Mouse (Mus musculus): ENCODE measurements around the gene Pard3. TPM values are rescaled to one million over a fixed set of nuclear protein-coding genes. Genes with fewer than 3 reads are reported as not detected.

Gene Pard3
- polyA plus RNA-seq, 1 experiment = not detected

DNA sequence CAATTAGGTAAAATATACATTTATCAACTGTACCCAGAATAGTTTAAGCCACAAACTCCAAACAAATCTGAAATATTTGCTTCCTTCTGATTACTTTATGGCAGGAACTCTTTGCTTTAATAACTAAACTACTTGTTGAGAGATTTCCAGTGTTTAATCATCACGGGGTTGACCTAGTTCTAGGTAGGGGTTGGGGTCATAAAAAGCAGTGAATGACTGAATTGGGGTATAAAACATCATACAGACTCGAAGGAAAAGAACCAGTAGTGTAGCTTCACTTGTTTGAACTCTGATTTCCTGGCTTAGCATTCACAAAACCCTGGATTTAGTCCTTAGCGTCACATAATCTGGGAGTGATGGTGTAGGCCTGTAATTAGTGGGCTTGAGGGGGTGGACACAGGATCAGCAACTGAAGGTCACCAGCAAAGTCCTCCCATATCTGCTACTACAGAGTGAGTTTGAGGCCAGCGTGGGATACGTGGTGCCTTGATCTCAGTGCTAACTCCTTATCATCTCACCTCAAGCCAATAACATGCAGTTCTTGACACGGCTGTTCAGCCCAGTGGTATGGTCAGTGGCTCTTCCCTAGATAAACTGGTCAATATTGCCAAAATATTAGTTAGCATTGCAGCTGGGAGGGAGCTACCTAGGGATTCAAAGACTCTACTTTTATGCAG, 111.6 kb downstream of the Pard3 start:
- no peak for TF ChIP-seq CTCF (IDR thresholded peaks at IDR 0.05; ENCODE audit: insufficient read depth, low read depth, low read length)
- no peak for TF ChIP-seq POLR2A (IDR thresholded peaks at IDR 0.05; ENCODE audit: insufficient read depth, low read depth, low read length)
- H3K27ac ChIP-seq (ENCODE audit: insufficient read depth, low read depth, low read length) = no peak overlapping the region
- H3K4me3 ChIP-seq (ENCODE audit: insufficient read depth, low read depth, low read length) = no peak overlapping the region
- WGBS = 92% methylated on average over 6 of the region's 6 CpGs
- 0 out of 2 replicates have a peak, but pooled peaks cover 2% of the 10 kb centered on the region for H3K4me1 ChIP-seq (ENCODE audit: control insufficient read depth, insufficient read depth, low read length)

DNA sequence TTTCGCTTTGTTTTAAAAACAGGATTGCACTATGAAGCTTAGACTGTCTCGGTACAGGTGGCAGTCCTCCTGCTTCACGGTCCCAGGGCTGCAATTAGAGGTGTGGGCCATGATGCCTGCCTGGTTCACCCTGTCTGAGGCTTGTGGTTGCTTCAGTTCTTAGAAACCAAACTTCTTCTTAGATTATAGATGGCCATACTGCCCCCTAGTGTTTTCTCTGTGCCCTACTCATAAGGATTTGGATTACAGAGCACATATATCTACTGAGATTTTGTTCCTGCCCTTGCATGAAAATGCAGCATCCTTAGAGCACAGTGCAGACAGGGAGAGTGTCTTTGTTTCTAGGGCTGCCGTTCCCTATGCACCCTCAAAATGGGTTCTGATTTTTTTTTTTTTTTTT, 114.9 kb downstream of the Pard3 start:
- TF ChIP-seq POLR2A (IDR thresholded peaks at IDR 0.05; ENCODE audit: insufficient read depth, low read depth, low read length) (no peak), CTCF (IDR thresholded peaks at IDR 0.05; ENCODE audit: insufficient read depth, low read depth, low read length) (no peak)
- Histone ChIP-seq H3K4me3 (ENCODE audit: insufficient read depth, low read depth, low read length) (no peak overlapping the region), H3K4me1 (ENCODE audit: control insufficient read depth, insufficient read depth, low read length) (peaks cover 4% of the 10 kb centered on the region; the same call in 1 of the 2 replicates), H3K27ac (ENCODE audit: insufficient read depth, low read depth, low read length) (no peak overlapping the region)
- WGBS = 53% methylated on average over 4 of the region's 4 CpGs

DNA sequence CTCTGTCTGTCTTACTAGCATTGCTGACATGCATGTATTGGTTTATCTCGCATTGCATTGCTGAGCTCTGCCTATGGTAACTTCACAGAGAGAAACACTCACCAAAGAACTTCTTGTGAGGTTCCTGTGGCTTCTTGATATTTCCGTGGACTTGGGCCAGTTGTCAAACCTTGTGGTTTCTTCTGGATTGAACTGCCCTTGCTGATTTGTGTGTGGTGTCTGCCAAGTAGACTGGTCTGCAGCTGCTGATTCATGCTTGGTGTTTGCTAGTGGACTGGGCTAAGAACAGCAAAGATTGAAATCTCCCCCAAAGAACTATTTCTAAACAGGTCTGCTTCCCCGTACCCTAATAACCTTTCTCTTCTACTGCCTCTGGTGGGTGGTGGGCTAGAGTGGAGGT, 117.6 kb downstream of the Pard3 start:
- Histone ChIP-seq H3K4me1 (ENCODE audit: control insufficient read depth, insufficient read depth, low read length) (peaks cover 4% of the 10 kb centered on the region; the same call in 1 of the 2 replicates), H3K4me3 (ENCODE audit: insufficient read depth, low read depth, low read length) (no peak overlapping the region), H3K27ac (ENCODE audit: insufficient read depth, low read depth, low read length) (no peak overlapping the region)
- WGBS = 94% methylated on average over 3 of the region's 3 CpGs
- TF ChIP-seq CTCF (IDR thresholded peaks at IDR 0.05; ENCODE audit: insufficient read depth, low read depth, low read length) (no peak), POLR2A (IDR thresholded peaks at IDR 0.05; ENCODE audit: insufficient read depth, low read depth, low read length) (no peak)

DNA sequence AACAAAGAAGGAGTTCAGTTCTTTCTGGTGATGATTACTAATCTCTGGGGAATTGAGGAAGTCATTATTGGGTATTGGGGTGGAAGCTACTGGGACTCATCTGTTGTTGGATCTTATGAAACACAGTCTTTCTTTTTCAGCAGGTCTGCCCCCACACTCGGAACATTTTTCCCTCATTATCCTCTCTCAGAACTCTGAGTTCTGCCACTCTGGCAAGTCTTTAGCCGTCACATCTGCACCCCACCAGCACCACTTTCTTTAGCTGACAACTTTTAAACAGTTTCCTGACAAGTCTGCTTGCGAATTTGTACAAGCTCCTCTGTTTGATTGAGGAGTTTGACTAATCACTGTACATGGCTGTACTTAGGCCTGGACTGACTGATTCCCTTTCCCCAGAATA, 118.4 kb downstream of the Pard3 start:
- no peak overlapping the region for H3K4me3 ChIP-seq (ENCODE audit: insufficient read depth, low read depth, low read length)
- no peak overlapping the region; the same call in 1 of the 2 replicates for H3K27ac ChIP-seq (ENCODE audit: insufficient read depth, low read depth, low read length)
- WGBS = 81% methylated on average over 3 of the region's 3 CpGs
- peaks cover 4% of the 10 kb centered on the region; the same call in 1 of the 2 replicates for H3K4me1 ChIP-seq (ENCODE audit: control insufficient read depth, insufficient read depth, low read length)
- TF ChIP-seq POLR2A (IDR thresholded peaks at IDR 0.05; ENCODE audit: insufficient read depth, low read depth, low read length) = no peak
- no peak for TF ChIP-seq CTCF (IDR thresholded peaks at IDR 0.05; ENCODE audit: insufficient read depth, low read depth, low read length)

DNA sequence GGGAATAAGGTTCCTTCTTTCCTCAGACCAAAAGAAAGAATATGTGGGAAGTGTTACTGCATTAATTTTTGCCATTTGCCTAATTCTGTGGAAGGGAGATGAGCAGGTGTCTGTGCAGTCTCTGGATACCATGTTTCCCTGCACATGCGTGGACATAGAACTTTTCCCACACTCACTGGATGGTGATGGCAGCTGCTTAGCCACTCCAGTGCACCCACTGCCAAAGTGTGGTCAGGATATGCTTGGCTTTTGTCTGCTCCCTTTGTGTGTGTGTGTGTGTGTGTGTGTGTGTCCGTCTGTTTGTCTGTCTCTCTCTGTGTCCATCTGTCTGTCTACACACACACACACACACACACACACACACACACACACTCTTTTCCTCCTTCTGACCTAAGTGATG, 119.8 kb downstream of the Pard3 start:
- no peak overlapping the region for H3K27ac ChIP-seq (ENCODE audit: insufficient read depth, low read depth, low read length)
- 61% methylated on average over 2 of the region's 2 CpGs for WGBS
- TF ChIP-seq CTCF (IDR thresholded peaks at IDR 0.05; ENCODE audit: insufficient read depth, low read depth, low read length) (no peak), POLR2A (IDR thresholded peaks at IDR 0.05; ENCODE audit: insufficient read depth, low read depth, low read length) (no peak)
- H3K4me3 ChIP-seq (ENCODE audit: insufficient read depth, low read depth, low read length) = no peak overlapping the region
- peaks cover 2% of the 10 kb centered on the region; the same call in 1 of the 2 replicates for H3K4me1 ChIP-seq (ENCODE audit: control insufficient read depth, insufficient read depth, low read length)

DNA sequence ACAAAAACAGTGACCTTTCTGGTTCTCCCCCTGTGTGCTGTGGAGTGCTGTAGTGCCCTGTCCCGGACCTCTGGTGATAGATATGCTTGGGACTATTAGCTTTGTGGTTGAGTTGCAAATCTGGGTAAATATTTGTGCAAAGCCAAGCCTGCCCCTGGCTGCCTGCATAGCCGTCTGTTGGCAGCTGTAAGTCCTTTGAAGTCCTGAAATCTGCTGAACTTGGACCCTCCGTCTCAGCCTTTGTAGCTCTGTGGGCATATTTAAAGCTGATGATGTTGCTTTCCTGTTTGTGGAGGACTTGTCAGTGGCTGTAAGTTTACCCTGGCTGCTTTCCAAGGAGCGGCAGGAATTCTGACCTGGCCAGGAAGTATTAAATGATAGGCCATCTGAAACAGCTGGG, 120.3 kb downstream of the Pard3 start:
- H3K27ac ChIP-seq (ENCODE audit: insufficient read depth, low read depth, low read length) = no peak overlapping the region
- no peak for TF ChIP-seq POLR2A (IDR thresholded peaks at IDR 0.05; ENCODE audit: insufficient read depth, low read depth, low read length)
- no peak for TF ChIP-seq CTCF (IDR thresholded peaks at IDR 0.05; ENCODE audit: insufficient read depth, low read depth, low read length)
- 64% methylated on average over 4 of the region's 4 CpGs for WGBS
- no peak overlapping the region for H3K4me3 ChIP-seq (ENCODE audit: insufficient read depth, low read depth, low read length)
- peaks cover 2% of the 10 kb centered on the region; the same call in 1 of the 2 replicates for H3K4me1 ChIP-seq (ENCODE audit: control insufficient read depth, insufficient read depth, low read length)

DNA sequence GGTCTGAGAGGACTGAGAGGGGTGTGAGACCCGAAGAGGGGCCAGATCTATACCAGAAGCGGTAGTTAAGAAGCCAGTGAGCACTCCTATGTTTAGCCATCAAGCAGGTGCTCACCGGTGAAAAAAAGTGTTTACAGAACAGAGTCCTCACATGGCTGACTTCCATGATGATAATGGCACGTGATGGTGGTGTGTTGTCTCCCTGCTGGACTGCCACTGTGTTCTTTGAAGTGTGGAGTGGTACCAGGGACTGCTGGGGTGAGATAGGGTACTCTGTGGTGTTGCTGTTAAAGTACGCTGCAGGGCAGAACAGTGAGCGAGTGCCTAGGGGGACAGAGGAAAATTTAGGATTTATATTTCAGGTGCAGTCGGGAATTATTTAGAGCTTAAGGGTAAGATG, 122.2 kb downstream of the Pard3 start:
- H3K4me1 ChIP-seq (ENCODE audit: control insufficient read depth, insufficient read depth, low read length) = peaks cover 2% of the 10 kb centered on the region; the same call in 1 of the 2 replicates

DNA sequence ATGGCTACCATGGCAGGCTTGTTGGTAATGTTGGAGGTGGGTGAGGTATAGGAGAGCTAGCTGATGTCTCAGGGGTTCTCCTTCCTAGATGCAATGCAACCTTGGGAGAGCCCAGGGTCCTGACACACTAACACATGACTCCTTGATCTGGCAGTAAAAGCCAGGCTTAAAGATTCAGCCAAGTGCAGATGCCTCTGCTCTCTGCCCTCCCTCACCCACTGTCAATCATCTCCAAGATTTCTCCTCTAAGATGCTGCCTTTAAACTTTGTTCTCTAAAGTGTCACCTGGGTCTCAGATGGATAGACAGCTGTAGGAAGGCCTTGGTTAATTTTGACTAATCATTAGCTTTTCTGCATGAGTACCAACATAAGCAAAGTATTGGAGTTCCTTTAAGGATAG, 125.0 kb downstream of the Pard3 start:
- H3K27ac ChIP-seq (ENCODE audit: insufficient read depth, low read depth, low read length) = no peak overlapping the region
- H3K4me3 ChIP-seq (ENCODE audit: insufficient read depth, low read depth, low read length) = no peak overlapping the region
- H3K4me1 ChIP-seq (ENCODE audit: control insufficient read depth, insufficient read depth, low read length) = no peaks in the 10 kb centered on the region
- TF ChIP-seq CTCF (IDR thresholded peaks at IDR 0.05; ENCODE audit: insufficient read depth, low read depth, low read length) (no peak), POLR2A (IDR thresholded peaks at IDR 0.05; ENCODE audit: insufficient read depth, low read depth, low read length) (no peak)

More for the DNA sequence above, 122.2 kb downstream of the Pard3 start:
- TF ChIP-seq POLR2A (IDR thresholded peaks at IDR 0.05; ENCODE audit: insufficient read depth, low read depth, low read length) = no peak
- no peak for TF ChIP-seq CTCF (IDR thresholded peaks at IDR 0.05; ENCODE audit: insufficient read depth, low read depth, low read length)
- H3K27ac ChIP-seq (ENCODE audit: insufficient read depth, low read depth, low read length) = no peak overlapping the region
- WGBS = 80% methylated on average over 7 of the region's 7 CpGs
- no peak overlapping the region for H3K4me3 ChIP-seq (ENCODE audit: insufficient read depth, low read depth, low read length)

DNA sequence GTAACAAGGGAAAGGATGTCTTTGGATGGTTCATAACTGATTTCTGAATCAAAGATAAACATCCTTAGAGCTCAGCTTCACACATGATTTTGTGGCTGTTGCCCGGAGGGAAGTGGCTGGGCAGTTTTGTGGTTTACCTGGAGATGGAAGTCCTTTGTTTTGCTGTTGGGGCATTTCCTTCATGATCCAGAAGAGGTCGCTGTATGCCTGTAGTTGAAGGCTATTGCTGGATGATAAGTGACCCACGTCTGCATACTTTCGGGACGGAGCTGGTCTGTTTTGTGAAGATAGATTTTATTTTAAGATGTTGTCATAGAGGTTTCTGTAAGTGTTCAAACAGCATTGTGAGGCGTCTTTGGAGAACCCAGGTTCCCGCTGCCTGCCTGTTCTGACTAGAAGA, 126.7 kb downstream of the Pard3 start:
- Histone ChIP-seq H3K27ac (ENCODE audit: insufficient read depth, low read depth, low read length) (no peak overlapping the region), H3K4me1 (ENCODE audit: control insufficient read depth, insufficient read depth, low read length) (no peaks in the 10 kb centered on the region), H3K4me3 (ENCODE audit: insufficient read depth, low read depth, low read length) (no peak overlapping the region)
- WGBS = 44% methylated on average over 7 of the region's 7 CpGs
- TF ChIP-seq POLR2A (IDR thresholded peaks at IDR 0.05; ENCODE audit: insufficient read depth, low read depth, low read length) (no peak), CTCF (IDR thresholded peaks at IDR 0.05; ENCODE audit: insufficient read depth, low read depth, low read length) (no peak)
